Mouse (Mus musculus): Measurements from ENCODE around the gene Samt2. TPM values are rescaled to one million over a fixed set of nuclear protein-coding genes. Genes with fewer than 3 reads are reported as not detected.
"Not testable (repeated sequence)": the region's sequence is repeated elsewhere in the genome, so short reads cannot be mapped to it uniquely, and the experiment has no call there.

The Samt2 gene
- not detected for polyA plus RNA-seq (2012; fragmentation: generic; extraction: Trizol)

- not testable (repeated sequence) for H3K79me2 ChIP-seq (ENCODE audit: control insufficient read depth, insufficient read depth); H3K27me3 ChIP-seq (ENCODE audit: control insufficient read depth, insufficient read depth, insufficient read length); H3K36me3 ChIP-seq (ENCODE audit: control insufficient read depth, insufficient read depth); H3K4me2 ChIP-seq (ENCODE audit: low read depth); H3ac ChIP-seq (ENCODE audit: control insufficient read depth, insufficient read length); H3K4me3 ChIP-seq
These were observed at the start of gene Samt2 for GRCm38 (mm10) chrX:154579260-154579659. Samt2 (minus strand) TSS chrX:154579360.

Other genes starting within 250 kb of the Samt2 start
- gene 4930524N10Rik, start 236.0 kb downstream of the Samt2 start, polyA plus RNA-seq (2012; fragmentation: generic; extraction: Trizol): not detected
- gene Samt4, start 97.4 kb downstream of the Samt2 start, polyA plus RNA-seq (2012; fragmentation: generic; extraction: Trizol): not detected